Mouse (Mus musculus): ENCODE measurements around the gene Pf4.

Gene Pf4

GRCm38 (mm10) chr5:90771880-90772653 is at the start of gene Pf4:
TSS of gene Pf4 (plus strand) at chr5:90772435.
- DNase-seq (ENCODE audit: low read depth, low spot score) = no peak

- DNase-seq (ENCODE audit: low read depth, low spot score) = no peak
Observed at GRCm38 (mm10) chr5:90722656-90723055, 49.6 kb upstream of the Pf4 start.

GRCm38 (mm10) chr5:90728254-90728653 is 44.0 kb upstream of the Pf4 start:
- DNase-seq (ENCODE audit: low read depth, low spot score) = no peak

DNA sequence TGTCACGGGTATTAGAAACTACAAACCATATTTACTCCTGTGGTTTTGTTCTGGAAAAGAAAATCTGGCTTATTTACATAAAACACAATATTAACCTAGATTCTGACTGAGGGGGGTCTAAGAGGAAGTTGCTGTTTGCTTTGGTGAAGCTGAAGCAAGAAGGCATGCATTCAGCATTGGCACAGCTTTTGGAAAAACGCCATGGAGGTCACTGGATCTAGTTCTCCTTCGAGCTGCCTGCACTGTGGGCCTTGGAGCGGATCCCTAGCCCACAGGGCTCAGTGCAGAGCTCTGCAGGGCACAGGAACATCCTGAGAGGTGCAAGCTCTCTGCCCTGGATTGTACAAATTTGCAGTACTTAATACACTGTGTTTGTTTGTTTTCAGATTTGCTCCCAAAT is 40.8 kb upstream of the Pf4 start:
- no peak for DNase-seq (ENCODE audit: low read depth, low spot score)

DNA sequence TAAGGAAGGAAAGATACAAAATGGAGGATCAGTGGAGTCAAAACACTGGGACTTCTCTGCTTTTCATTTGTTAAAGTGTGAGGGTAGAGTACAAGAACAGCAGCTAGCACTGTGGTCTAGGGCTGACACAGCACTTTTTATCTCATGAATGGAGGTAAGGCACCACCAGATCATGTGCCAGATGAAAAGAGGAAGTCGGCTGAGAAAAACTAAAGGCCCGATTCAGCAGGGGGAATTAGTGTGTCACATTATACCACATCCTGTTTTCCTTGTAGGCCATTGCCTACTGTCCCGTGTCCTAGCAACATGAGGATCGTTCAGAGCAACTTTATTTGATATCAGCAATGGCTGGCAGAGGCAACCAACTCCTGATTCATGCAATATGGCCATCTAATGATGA is 30.2 kb upstream of the Pf4 start:
- no peak for DNase-seq (ENCODE audit: low read depth, low spot score)

DNA sequence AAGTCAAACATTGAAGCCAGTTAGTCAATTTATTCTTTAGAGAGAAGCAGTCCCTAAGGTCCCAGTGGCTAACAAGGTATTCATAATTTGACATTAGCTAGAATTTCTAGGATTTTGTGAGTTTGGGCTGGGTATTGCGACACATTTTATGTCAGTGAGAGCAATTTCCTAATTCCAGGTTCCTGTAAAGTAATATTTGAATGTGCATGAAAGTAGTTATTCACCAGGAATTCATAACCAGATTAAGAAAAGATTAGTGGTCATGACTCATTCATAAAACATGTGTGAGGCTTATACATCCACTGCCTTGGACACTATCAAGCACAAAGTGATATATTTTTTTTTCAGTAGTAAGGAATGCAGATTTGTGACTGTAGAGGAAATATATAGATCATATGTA is 18.3 kb upstream of the Pf4 start:
- no peak for DNase-seq (ENCODE audit: low read depth, low spot score)

DNA sequence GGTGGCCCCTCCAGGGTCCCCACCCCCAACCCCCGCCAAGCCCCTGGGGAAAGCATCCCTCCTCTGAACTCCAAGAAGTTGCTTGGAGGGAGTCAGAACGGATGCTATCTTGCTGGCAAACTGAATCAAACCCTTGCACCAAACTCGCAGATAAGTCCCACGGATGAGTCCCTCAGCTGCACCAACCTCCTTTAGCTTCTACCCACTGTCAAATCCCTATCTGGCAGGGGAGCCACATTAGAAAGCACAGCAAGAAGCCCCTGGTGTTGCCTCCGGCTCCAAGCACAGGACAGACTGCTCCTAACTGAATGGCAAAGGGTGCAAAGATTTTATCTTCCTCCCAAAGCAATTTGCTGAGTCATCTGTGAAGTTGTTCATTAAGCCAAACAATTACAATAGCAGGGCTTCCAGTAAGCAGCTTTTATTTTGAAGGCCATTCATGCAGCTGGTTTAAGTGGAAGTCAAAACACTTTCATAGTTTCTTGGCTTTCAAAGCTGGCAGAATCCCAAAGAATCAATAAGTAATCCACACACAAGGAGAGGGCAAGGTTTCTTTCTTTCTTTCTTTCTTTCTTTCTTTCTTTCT is 14.1 kb upstream of the Pf4 start:
- DNase-seq (ENCODE audit: low read depth, low spot score) = no peak

DNA sequence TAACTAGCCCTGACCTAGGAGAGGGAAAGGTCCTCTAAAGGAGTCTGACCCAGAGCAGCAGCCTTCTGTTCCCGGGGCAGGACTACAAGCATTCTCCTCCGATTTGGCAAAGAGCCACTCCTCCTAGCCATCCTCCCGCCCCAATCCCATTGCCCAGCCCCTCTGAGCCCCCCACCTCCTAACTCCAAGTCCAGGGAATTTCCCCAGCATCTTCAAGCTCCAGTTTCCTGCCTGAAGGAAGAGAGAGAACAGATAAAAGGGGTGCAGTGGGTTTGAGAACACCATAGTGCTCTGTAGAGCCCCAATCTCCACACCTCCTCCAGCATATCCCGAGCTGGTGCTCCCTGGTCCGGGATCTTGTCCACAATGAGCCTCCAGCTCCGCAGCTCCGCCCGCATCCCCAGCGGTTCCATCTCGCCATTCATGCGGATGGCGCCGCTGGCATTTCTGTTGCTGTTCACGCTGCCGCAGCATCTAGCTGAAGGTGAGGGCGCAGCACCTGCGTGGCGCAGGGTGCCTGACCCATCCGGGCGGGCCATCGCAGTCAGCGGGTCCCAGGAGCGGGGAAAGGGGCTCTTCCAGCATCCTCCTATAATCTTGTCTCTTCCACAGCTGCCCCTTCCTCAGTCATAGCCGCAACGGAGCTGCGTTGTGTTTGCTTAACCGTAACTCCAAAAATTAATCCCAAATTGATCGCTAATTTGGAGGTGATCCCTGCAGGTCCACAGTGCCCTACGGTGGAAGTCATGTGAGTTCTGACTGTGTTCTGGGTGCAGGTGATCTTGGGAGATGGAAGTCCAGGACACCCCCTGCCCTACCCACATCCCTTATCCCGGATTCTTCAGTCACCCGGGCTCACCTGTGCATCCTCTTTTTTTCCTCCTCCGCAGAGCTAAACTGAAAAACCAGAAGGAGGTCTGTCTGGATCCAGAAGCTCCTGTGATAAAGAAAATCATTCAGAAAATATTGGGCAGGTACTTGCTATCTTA is 12.9 kb upstream of the Pf4 start, which contains the start of gene Cxcl5:
Gene Cxcl5 (plus strand): TSS at position 284 of the 989 bp plus-strand sequence.
- no peak for DNase-seq (ENCODE audit: low read depth, low spot score)

- no peak for DNase-seq (ENCODE audit: low read depth, low spot score)
Observed at GRCm38 (mm10) chr5:90760303-90760702, 11.9 kb upstream of the Pf4 start.

GRCm38 (mm10) chr5:90760844-90761243 is 11.4 kb upstream of the Pf4 start:
- no peak for DNase-seq (ENCODE audit: low read depth, low spot score)

GRCm38 (mm10) chr5:90761834-90762233 is 10.4 kb upstream of the Pf4 start:
- no peak for DNase-seq (ENCODE audit: low read depth, low spot score)

DNA sequence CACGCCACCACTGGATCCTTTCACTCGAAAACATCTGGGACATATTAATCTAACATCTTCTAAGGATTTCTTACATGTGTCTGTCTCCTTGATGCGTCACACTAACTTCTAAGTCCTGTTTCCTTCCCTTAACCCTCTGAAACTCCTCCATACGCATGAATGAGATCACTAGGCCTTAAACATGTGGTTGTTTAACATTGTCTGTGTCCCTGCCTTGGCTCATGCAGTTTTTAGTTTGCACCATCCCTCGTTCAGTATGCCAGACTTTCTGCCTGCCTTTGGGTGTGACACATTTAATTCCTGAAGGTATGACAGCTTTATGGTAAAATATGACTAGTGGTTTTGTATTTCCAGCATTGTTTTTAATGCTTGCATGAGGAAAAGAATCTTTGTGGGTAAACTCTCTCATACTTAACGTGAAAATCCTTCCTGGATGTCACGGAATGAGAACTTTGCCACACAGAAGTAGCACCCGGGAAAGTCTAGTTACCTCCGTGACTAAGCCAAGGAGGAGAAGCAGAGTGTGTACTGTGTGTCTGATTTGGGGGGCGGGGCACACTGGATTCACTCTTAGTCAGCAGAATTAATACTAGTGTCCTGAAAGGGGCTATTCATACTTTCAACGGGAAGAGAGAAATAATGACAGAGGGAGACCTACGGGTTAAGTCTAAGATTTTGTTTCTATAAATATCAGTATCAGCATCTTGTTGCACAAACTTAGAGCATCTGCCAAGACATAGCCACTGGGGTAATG is 8.1 kb upstream of the Pf4 start:
- DNase-seq (ENCODE audit: low read depth, low spot score) = no peak

- no peak for DNase-seq (ENCODE audit: low read depth, low spot score)
Observed at GRCm38 (mm10) chr5:90765821-90766606, 6.2 kb upstream of the Pf4 start.

DNA sequence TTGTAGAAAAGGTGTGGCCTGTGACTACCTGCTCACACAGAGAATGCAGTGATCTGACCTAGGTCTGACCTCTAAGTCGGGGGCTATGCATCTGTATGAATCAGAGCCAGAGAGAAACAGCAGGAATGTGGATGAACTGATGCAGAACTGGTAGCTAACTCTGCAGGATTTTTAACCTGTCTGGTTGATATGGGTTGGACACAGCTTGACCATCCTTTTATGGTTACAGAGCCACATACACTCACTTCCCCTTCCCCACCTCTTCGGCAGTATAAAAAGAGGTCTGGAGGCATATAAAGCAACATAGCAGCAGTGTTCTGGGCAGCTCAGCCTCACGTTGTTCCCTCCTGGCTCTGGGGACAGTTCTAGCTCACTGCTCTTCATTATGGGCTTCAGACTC is 4.0 kb upstream of the Pf4 start, which contains the start of gene Ppbp:
Gene Ppbp (plus strand): TSS at position 301 of the 400 bp plus-strand sequence.
- DNase-seq (ENCODE audit: low read depth, low spot score) = no peak

- DNase-seq (ENCODE audit: low read depth, low spot score) = no peak
Observed at GRCm38 (mm10) chr5:90771369-90771768, 866 bp upstream of the Pf4 start.

GRCm38 (mm10) chr5:90775562-90775961 is 3.3 kb downstream of the Pf4 start:
- DNase-seq (ENCODE audit: low read depth, low spot score) = no peak

GRCm38 (mm10) chr5:90777621-90778020 is 5.4 kb downstream of the Pf4 start:
- no peak for DNase-seq (ENCODE audit: low read depth, low spot score)

DNA sequence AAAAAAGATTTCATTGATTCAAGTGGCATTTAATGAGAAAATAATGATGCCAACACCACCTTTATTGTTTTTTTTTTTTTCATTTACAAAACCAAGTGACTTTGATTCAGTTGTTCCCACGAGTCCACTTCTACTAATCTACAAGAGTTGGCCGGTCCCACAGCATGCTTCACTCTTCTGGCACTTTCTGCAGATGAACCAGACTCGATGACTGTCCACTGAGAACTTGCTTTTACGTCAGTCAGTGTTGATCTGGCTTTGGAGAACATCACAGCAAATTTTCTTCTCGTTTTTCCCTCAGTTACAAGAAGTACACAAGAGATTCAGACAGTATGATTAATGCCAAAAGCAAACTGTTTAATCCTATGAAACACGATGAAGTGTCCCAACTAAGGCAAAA is 6.6 kb downstream of the Pf4 start:
- no peak for DNase-seq (ENCODE audit: low read depth, low spot score)

GRCm38 (mm10) chr5:90783697-90784096 is 11.5 kb downstream of the Pf4 start:
- no peak for DNase-seq (ENCODE audit: low read depth, low spot score)
